Mouse (Mus musculus) stomach, embryonic 16.5 days (tissue): ENCODE results near the gene Zdhhc13. TPM values are rescaled to one million over a fixed set of nuclear protein-coding genes. Genes with fewer than 3 reads are reported as not detected.

Source experiments
- ATAC-seq: fragments of 200-750 bp; cut with Nextera tagmentation; 2 replicates; pipeline ENCODE4 v1.8.0; 2017; ENCODE audit warnings: moderate number of reproducible peaks, moderate TSS enrichment; ENCODE audit not compliant: insufficient read depth, low FRiP score
- H3K27ac ChIP-seq: fragments of 300-500 bp; sonication (generic); 2 replicates; pipeline ENCODE4 v1.5.1; 2014; ENCODE audit warnings: low read length
- H3K27me3 ChIP-seq: fragments of 300-500 bp; sonication (generic); 2 replicates; pipeline ENCODE4 v1.6.1; 2014; ENCODE audit warnings: low read length, control low read depth, mixed read lengths; ENCODE audit not compliant: control insufficient read depth, insufficient read depth
- H3K36me3 ChIP-seq: fragments of 300-500 bp; sonication (generic); 2 replicates; pipeline ENCODE4 v1.6.1; 2014; ENCODE audit warnings: low read length; ENCODE audit not compliant: control insufficient read depth, insufficient read depth
- H3K4me1 ChIP-seq: fragments of 300-500 bp; sonication (generic); 2 replicates; pipeline ENCODE4 v1.6.1; 2014; ENCODE audit warnings: low read length, control low read depth, mixed read lengths; ENCODE audit not compliant: control insufficient read depth, insufficient read depth
- H3K4me2 ChIP-seq: fragments of 300-500 bp; sonication (generic); 2 replicates; pipeline ENCODE4 v1.6.1; 2014; ENCODE audit warnings: low read depth, low read length, mixed read lengths
- H3K4me3 ChIP-seq: fragments of 300-500 bp; sonication (generic); replicated peaks from 2 replicates; pipeline ENCODE4 v1.5.1; 2014; ENCODE audit warnings: mild to moderate bottlenecking, low read length
- H3K9ac ChIP-seq: fragments of 300-500 bp; sonication (generic); 2 replicates; pipeline ENCODE4 v1.6.1; 2014; ENCODE audit warnings: low read length
- H3K9me3 ChIP-seq: fragments of 300-500 bp; sonication (generic); replicated peaks from 2 replicates; pipeline ENCODE4 v1.6.1; 2016; ENCODE audit warnings: low read length, control low read depth; ENCODE audit not compliant: control insufficient read depth
- WGBS: fragments of 180-500 bp; shearing (Covaris S2); extraction: QIAGEN DNeasy Blood & Tissue Kit; methylation state at CpG from one replicate; pipeline ENCODE4 v1.1.7; 2014; 5-methylcytosine and 5-hydroxymethylcytosine counted together
- polyA plus RNA-seq: library from polyadenylated mRNA; unstranded; fragments of >200 nt; fragmentation: Nextera tagmentation; extraction: Ambion mirVana; gene quantifications from 2 replicates; pipeline ENCODE4 v1.2.1, GENCODE M21; 2015

The Zdhhc13 gene
- polyA plus RNA-seq = 43.3 and 48.4 TPM in 2 replicates

DNA sequence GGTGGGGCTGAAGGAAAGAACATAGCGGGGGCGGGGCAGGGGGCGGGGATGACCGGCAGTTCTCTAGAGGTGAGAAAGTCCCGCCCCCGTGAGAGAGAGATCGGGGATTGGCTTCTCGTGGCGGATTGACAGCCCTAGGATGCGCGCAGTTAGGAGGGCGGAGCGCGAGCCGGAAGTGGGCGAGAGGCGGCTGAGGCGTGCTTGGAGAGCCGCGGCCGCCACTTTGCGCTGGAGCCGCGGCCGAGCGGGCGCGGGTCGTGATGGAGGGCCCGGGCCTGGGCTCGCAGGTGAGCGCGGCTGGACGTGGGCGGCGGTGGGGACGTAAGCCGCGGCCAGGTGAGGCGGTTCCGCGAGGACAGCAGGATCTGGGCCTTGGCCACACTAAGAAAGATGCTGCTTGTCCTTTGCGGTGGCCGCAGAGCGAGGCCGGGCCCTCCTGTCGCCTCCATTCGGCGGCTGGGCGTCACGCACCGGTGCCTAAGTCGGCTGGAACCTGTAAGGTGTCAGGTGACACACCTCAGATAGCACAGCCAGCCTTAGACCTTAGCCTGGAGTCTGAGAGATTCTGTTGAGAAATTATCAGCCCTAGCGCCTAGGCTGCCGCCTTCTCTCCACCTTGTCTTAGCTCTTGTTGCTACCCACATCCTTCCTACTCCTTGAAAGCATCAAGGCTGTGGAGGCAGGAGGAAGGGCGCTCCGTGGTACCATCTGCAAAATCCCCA lies at the start of gene Zdhhc13:
Gene Zdhhc13 (plus strand): TSS at position 153 of the 722 bp plus-strand sequence.
- H3K36me3 ChIP-seq = no peaks in the 10 kb centered on the region
- WGBS = under 1% methylated on average over 57 of the region's 57 CpGs
- ATAC-seq = peak; percentile 99
- 0 out of 2 replicates have a peak, but pooled peaks cover 9% of the 10 kb centered on the region for H3K4me1 ChIP-seq
- peak within 1 kb of the TSS; percentile 87 for H3K9ac ChIP-seq
- no peaks in the 10 kb centered on the region for H3K9me3 ChIP-seq
- H3K27me3 ChIP-seq = no peaks in the 10 kb centered on the region
- peak within 1 kb of the TSS; percentile 88 for H3K27ac ChIP-seq
- H3K4me2 ChIP-seq = peak within 1 kb of the TSS; percentile 67
- peak within 1 kb of the TSS; percentile 85 for H3K4me3 ChIP-seq

DNA sequence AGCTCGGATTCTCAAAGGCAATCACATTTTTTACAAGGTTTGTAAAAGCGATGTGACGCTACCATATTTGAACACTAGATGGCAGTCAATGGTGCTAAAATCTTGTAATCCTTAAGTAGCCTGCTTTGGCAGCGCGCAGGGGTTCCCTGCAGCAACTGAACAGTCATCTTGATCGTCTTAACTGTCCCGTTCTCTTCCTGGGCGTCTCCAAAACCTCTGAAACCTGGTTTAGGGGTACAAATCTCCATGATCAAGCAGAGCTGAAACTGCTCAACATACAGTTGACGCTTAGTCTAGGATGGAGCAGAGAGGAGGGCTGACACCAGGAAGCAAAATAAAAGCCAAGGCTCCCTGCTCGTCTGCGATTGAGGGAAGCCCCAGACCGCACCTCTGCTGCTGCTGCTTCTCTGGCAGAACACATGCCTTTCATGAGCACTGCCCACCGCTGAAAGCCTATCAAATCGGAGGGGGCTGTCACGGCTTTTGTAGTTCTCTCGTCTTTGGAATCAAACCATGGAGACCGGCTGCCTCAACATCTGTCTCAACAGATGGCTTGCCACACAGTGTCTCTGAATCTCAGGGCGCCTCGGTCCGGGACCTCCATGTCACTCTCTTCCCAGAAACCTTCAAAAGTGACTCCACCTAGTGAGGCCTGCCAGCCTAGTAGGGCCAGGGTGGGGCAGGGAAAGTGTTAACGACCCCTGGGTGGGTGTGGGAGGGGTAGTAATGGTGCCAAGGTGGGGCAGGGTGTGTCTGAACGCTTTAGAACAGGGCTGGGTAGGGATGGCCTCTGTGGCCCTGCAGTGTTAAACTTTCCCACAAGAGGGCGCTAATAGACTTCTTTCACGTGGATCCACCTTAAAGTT lies 39.3 kb upstream of the Zdhhc13 start:
- Histone ChIP-seq H3K4me3 (peak overlapping the region; percentile 40), H3K9me3 (no peaks in the 10 kb centered on the region), H3K4me2 (peak overlapping the region; percentile 89), H3K4me1 (no peaks in the 10 kb centered on the region), H3K27ac (0 out of 2 replicates have a peak overlapping the region, but pooled peaks have one; percentile 1), H3K27me3 (no peaks in the 10 kb centered on the region), H3K36me3 (no peaks in the 10 kb centered on the region), H3K9ac (peak overlapping the region; percentile 65)
- peak; percentile 83 for ATAC-seq
- under 1% methylated on average over 24 of the region's 24 CpGs for WGBS

DNA sequence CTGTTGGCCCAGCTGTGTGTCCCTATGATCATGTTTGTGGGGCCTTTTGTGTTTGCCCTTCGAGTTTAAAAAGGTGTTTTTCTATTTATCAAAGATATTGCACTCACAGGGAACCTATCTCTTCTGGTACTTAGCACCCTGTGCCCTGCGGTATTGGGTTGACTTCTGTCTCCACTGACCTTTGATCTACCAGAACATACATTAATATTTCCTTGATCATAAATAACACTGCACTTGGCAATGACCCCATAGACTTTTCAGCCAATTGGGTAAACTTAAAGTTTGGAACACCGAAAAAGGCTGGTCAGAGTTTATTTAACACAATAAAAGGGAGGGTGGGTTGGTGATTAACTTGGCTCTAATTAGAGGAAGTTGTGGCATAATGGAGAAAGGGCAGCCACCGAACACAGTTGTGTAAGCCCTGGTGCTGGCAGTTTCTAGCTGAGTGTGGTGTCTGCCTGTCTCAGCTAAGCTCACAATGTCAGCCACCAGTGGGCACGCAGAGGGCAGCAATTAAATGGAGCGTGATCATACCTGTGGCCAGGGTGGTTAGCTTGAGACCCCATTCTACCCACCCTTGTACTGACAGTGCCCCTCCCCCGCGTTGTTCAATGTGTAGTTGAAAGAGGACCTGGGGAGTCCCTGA lies 38.5 kb upstream of the Zdhhc13 start:
- H3K9me3 ChIP-seq = no peaks in the 10 kb centered on the region
- H3K4me3 ChIP-seq = no peak overlapping the region; the same call in 1 of the 2 replicates
- H3K27ac ChIP-seq = peak overlapping the region; percentile 69
- no peaks in the 10 kb centered on the region for H3K27me3 ChIP-seq
- ATAC-seq = peak; percentile 68
- peak overlapping the region; percentile 89; the same call in 1 of the 2 replicates for H3K4me2 ChIP-seq
- no peaks in the 10 kb centered on the region for H3K36me3 ChIP-seq
- no peaks in the 10 kb centered on the region for H3K4me1 ChIP-seq
- 58% methylated on average over 8 of the region's 8 CpGs for WGBS
- H3K9ac ChIP-seq = no peak overlapping the region

GRCm38 (mm10) chr7:48751222-48751621 lies 37.6 kb upstream of the Zdhhc13 start:
- Histone ChIP-seq H3K4me2 (no peak overlapping the region), H3K27ac (no peak overlapping the region), H3K27me3 (no peaks in the 10 kb centered on the region), H3K9me3 (no peaks in the 10 kb centered on the region), H3K9ac (no peak overlapping the region), H3K4me3 (no peak overlapping the region), H3K4me1 (no peaks in the 10 kb centered on the region), H3K36me3 (no peaks in the 10 kb centered on the region)
- 80% methylated on average over 5 of the region's 5 CpGs for WGBS
- no peak for ATAC-seq

- Histone ChIP-seq H3K9me3 (no peaks in the 10 kb centered on the region), H3K4me2 (no peak overlapping the region), H3K27ac (no peak overlapping the region), H3K9ac (no peak overlapping the region), H3K36me3 (no peaks in the 10 kb centered on the region), H3K4me3 (no peak overlapping the region), H3K4me1 (no peaks in the 10 kb centered on the region), H3K27me3 (no peaks in the 10 kb centered on the region)
- ATAC-seq = no peak
- 75% methylated on average over 3 of the region's 3 CpGs for WGBS
Measured at GRCm38 (mm10) chr7:48754415-48754974, 34.3 kb upstream of the Zdhhc13 start.

- H3K9me3 ChIP-seq = no peaks in the 10 kb centered on the region
- H3K4me2 ChIP-seq = no peak overlapping the region
- no peak overlapping the region for H3K9ac ChIP-seq
- no peaks in the 10 kb centered on the region for H3K36me3 ChIP-seq
- H3K27ac ChIP-seq = no peak overlapping the region
- 77% methylated on average over 3 of the region's 3 CpGs for WGBS
- no peaks in the 10 kb centered on the region for H3K4me1 ChIP-seq
- ATAC-seq = no peak
- no peak overlapping the region for H3K4me3 ChIP-seq
- H3K27me3 ChIP-seq = no peaks in the 10 kb centered on the region
Measured at GRCm38 (mm10) chr7:48755825-48756224, 33.0 kb upstream of the Zdhhc13 start.

DNA sequence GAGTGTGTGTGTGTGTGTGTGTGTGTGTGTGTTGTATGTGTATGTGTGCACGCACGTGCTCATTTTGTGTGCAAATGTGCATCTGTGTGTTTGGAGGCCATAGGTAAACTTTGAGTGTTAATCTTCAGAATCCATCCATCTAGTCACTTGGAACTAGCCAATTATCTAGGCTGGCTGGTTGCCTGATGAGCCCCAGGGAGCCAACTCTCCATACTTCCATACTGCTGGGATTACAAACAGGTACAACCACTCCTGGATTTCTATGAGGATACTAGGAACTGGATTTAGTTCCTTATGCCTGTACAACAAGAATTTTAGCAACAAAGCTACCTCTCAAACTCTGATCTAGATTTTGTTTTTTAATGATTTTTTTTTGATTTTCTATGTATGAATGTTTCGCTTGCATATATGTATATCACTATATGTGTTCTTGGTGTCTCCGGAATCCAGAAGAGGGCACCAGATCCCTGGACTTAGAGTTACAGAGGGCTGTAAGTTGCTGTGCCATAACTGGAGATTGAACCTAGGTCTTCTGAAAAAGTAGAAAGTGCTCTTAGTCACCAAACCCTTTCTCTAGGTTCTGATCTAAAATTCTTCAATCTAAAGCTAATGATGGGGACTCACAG lies 32.4 kb upstream of the Zdhhc13 start:
- no peak for ATAC-seq
- H3K9me3 ChIP-seq = no peaks in the 10 kb centered on the region

DNA sequence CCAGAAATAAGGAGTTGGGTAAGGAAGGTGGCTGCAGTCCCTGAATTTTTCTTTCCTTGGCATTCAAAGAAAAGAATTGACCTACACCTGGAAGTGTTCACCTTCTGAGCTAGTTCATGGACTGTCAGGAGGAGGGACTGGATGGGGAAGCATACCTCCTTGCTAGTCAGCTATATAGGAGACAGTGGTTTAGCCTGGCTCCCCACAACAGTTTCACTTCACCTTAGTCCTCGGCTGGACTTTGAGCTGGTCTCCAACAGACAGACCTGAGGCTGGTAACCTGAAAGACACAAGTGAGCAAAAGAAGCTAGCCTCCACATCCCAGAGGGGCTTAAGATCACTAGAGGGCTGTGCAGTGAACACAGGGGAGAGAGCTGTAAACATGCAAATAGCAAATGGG lies 30.7 kb upstream of the Zdhhc13 start:
- H3K4me1 ChIP-seq = no peaks in the 10 kb centered on the region
- H3K9ac ChIP-seq = no peak overlapping the region
- H3K36me3 ChIP-seq = no peaks in the 10 kb centered on the region
- no peak for ATAC-seq
- no peaks in the 10 kb centered on the region for H3K27me3 ChIP-seq
- H3K9me3 ChIP-seq = no peaks in the 10 kb centered on the region
- WGBS = 74% methylated on average over 1 of the region's 1 CpGs
- no peak overlapping the region for H3K4me3 ChIP-seq
- H3K4me2 ChIP-seq = no peak overlapping the region
- no peak overlapping the region for H3K27ac ChIP-seq

More for the DNA sequence above, 32.4 kb upstream of the Zdhhc13 start:
- WGBS = 94% methylated on average over 4 of the region's 4 CpGs
- Histone ChIP-seq H3K9ac (no peak overlapping the region), H3K36me3 (no peaks in the 10 kb centered on the region), H3K27ac (no peak overlapping the region), H3K4me1 (no peaks in the 10 kb centered on the region), H3K4me2 (no peak overlapping the region), H3K27me3 (no peaks in the 10 kb centered on the region), H3K4me3 (no peak overlapping the region)
